Mouse (Mus musculus) forebrain, embryonic 16.5 days (tissue): ENCODE measurements around the gene Gm45623. TPM values are rescaled to one million over a fixed set of nuclear protein-coding genes. Genes with fewer than 3 reads are reported as not detected.

Source experiments
- ATAC-seq: fragments of 200-750 bp; cut with Nextera tagmentation; 2 replicates; pipeline ENCODE4 v1.8.0; 2017; ENCODE audit warnings: mild to moderate bottlenecking, moderate library complexity
- H3K27ac ChIP-seq: fragments of 300-500 bp; sonication (generic); 2 replicates; pipeline ENCODE4 v1.5.1; 2014; ENCODE audit warnings: low read length, control low read depth
- H3K27me3 ChIP-seq: fragments of 300-500 bp; sonication (generic); replicated peaks from 2 replicates; pipeline ENCODE4 v1.6.1; 2014; ENCODE audit warnings: low read length; ENCODE audit not compliant: control insufficient read depth, insufficient read depth
- H3K36me3 ChIP-seq: fragments of 300-500 bp; sonication (generic); 2 replicates; pipeline ENCODE4 v1.6.1; 2014; ENCODE audit not compliant: control insufficient read depth, insufficient read depth
- H3K4me1 ChIP-seq: fragments of 300-500 bp; sonication (generic); replicated peaks from 2 replicates; pipeline ENCODE4 v1.6.1; 2014; ENCODE audit warnings: low read length; ENCODE audit not compliant: control insufficient read depth, insufficient read depth
- H3K4me2 ChIP-seq: fragments of 300-500 bp; sonication (generic); 2 replicates; pipeline ENCODE4 v1.6.1; 2014; ENCODE audit warnings: mild to moderate bottlenecking, low read length, control low read depth
- H3K4me3 ChIP-seq: fragments of 300-500 bp; sonication (generic); replicated peaks from 2 replicates; pipeline ENCODE4 v1.5.1; 2014; ENCODE audit warnings: mild to moderate bottlenecking, low read length, control low read depth
- H3K9ac ChIP-seq: fragments of 300-500 bp; sonication (generic); replicated peaks from 2 replicates; pipeline ENCODE4 v1.6.1; 2014; ENCODE audit warnings: low read depth, low read length, control low read depth
- H3K9me3 ChIP-seq: fragments of 300-500 bp; sonication (generic); 2 replicates; pipeline ENCODE4 v1.6.1; 2016; ENCODE audit warnings: low read length; ENCODE audit not compliant: control insufficient read depth
- WGBS: fragments of 180-500 bp; shearing (Covaris S2); extraction: QIAGEN DNeasy Blood & Tissue Kit; methylation state at CpG from one replicate; pipeline ENCODE4 v1.1.7; 2014; 5-methylcytosine and 5-hydroxymethylcytosine counted together
- polyA plus RNA-seq: library from polyadenylated mRNA; unstranded; fragments of >200 nt; fragmentation: Nextera tagmentation; extraction: Ambion mirVana; gene quantifications from 2 replicates; pipeline ENCODE4 v1.2.1, GENCODE M21; 2015

Gene Gm45623
- polyA plus RNA-seq, 1 experiment from 2014 or later = 1.1 TPM

DNA sequence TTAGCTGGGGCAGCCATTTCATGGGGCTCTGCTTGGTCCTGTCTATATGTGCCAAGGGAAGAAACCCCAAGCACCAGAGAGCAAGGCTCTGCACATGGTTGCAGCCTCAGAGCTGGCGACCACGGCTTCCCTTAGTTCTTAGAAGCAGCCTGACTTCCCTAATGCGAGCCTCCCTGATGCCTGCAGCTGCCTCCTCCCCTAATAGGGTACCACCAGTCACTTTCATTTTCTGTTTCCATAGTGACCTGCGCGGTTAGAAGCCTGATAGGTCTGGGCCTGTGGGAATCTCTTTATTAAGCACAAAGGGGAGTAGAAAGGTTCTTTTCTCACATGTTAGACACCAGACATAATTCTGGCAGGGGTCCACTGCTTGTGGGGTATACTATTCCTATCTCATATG is 20.7 kb upstream of the Gm45623 start:
- Histone ChIP-seq H3K9me3 (no peaks in the 10 kb centered on the region), H3K4me3 (no peak overlapping the region), H3K27me3 (no peaks in the 10 kb centered on the region), H3K4me2 (peak overlapping the region; percentile 26), H3K9ac (peak overlapping the region; percentile 37), H3K27ac (peak overlapping the region; percentile 83), H3K36me3 (no peaks in the 10 kb centered on the region), H3K4me1 (peaks cover 33% of the 10 kb centered on the region)
- WGBS = 6% methylated on average over 5 of the region's 5 CpGs
- ATAC-seq = peak; percentile 84

- Histone ChIP-seq H3K4me1 (peaks cover 33% of the 10 kb centered on the region), H3K27me3 (no peaks in the 10 kb centered on the region), H3K4me3 (no peak overlapping the region), H3K27ac (peak overlapping the region; percentile 20; the same call in 1 of the 2 replicates), H3K36me3 (no peaks in the 10 kb centered on the region), H3K4me2 (no peak overlapping the region), H3K9me3 (no peaks in the 10 kb centered on the region), H3K9ac (no peak overlapping the region)
- ATAC-seq = no peak
- 69% methylated on average over 14 of the region's 14 CpGs for WGBS
Measured at GRCm38 (mm10) chr13:56773262-56773870, 19.7 kb upstream of the Gm45623 start.

GRCm38 (mm10) chr13:56772592-56772991 is 19.0 kb upstream of the Gm45623 start:
- Histone ChIP-seq H3K4me2 (no peak overlapping the region), H3K27me3 (no peaks in the 10 kb centered on the region), H3K9ac (no peak overlapping the region), H3K27ac (no peak overlapping the region), H3K4me3 (no peak overlapping the region), H3K36me3 (no peaks in the 10 kb centered on the region), H3K4me1 (peaks cover 33% of the 10 kb centered on the region), H3K9me3 (no peaks in the 10 kb centered on the region)
- ATAC-seq = no peak
- WGBS = 51% methylated on average over 3 of the region's 3 CpGs

GRCm38 (mm10) chr13:56770786-56771185 is 17.2 kb upstream of the Gm45623 start:
- 59% methylated on average over 5 of the region's 5 CpGs for WGBS
- no peaks in the 10 kb centered on the region for H3K27me3 ChIP-seq
- no peak overlapping the region for H3K4me3 ChIP-seq
- H3K4me1 ChIP-seq = peaks cover 33% of the 10 kb centered on the region
- peak overlapping the region; percentile 73 for H3K27ac ChIP-seq
- no peak overlapping the region for H3K4me2 ChIP-seq
- no peaks in the 10 kb centered on the region for H3K9me3 ChIP-seq
- no peaks in the 10 kb centered on the region for H3K36me3 ChIP-seq
- no peak overlapping the region for H3K9ac ChIP-seq
- ATAC-seq = no peak

GRCm38 (mm10) chr13:56770136-56770578 is 16.5 kb upstream of the Gm45623 start:
- ATAC-seq = peak; percentile 75
- 13% methylated on average over 1 of the region's 1 CpGs for WGBS
- Histone ChIP-seq H3K27me3 (no peaks in the 10 kb centered on the region), H3K4me3 (no peak overlapping the region), H3K27ac (peak overlapping the region; percentile 73), H3K4me2 (no peak overlapping the region), H3K4me1 (peaks cover 33% of the 10 kb centered on the region), H3K9me3 (no peaks in the 10 kb centered on the region), H3K36me3 (no peaks in the 10 kb centered on the region), H3K9ac (no peak overlapping the region)

- H3K27me3 ChIP-seq = no peaks in the 10 kb centered on the region
- peak overlapping the region; percentile 35; the same call in 1 of the 2 replicates for H3K27ac ChIP-seq
- peaks cover 27% of the 10 kb centered on the region for H3K4me1 ChIP-seq
- H3K4me2 ChIP-seq = no peak overlapping the region
- H3K4me3 ChIP-seq = no peak overlapping the region
- ATAC-seq = no peak
- no peaks in the 10 kb centered on the region for H3K36me3 ChIP-seq
- WGBS = 17% methylated on average over 4 of the region's 4 CpGs
- no peak overlapping the region for H3K9ac ChIP-seq
- no peaks in the 10 kb centered on the region for H3K9me3 ChIP-seq
Measured at GRCm38 (mm10) chr13:56769431-56769830, 15.8 kb upstream of the Gm45623 start.

DNA sequence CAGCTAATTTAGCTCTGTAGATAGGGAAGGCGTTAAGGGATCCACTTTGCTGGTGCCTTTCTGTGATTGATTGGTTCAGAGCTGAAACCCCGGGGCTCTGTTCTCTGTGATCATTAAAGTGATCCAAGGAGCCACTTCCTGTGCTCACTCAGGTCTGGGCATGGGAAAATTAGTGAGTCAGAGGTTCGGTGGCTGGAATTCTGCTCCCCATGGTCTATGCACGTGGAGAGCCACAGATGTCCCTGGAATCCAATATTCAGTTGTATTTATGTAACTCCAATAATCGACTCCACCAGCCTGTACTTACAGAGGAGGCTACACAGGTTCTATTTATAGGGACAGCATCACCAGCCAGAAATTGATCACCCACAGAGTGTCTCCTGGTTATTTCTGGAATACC is 12.6 kb upstream of the Gm45623 start:
- H3K36me3 ChIP-seq = no peaks in the 10 kb centered on the region
- ATAC-seq = no peak
- H3K4me2 ChIP-seq = no peak overlapping the region
- no peak overlapping the region for H3K9ac ChIP-seq
- peaks cover 30% of the 10 kb centered on the region for H3K4me1 ChIP-seq
- WGBS = 59% methylated on average over 5 of the region's 5 CpGs
- H3K4me3 ChIP-seq = no peak overlapping the region
- H3K9me3 ChIP-seq = no peaks in the 10 kb centered on the region
- H3K27me3 ChIP-seq = no peaks in the 10 kb centered on the region
- H3K27ac ChIP-seq = no peak overlapping the region

DNA sequence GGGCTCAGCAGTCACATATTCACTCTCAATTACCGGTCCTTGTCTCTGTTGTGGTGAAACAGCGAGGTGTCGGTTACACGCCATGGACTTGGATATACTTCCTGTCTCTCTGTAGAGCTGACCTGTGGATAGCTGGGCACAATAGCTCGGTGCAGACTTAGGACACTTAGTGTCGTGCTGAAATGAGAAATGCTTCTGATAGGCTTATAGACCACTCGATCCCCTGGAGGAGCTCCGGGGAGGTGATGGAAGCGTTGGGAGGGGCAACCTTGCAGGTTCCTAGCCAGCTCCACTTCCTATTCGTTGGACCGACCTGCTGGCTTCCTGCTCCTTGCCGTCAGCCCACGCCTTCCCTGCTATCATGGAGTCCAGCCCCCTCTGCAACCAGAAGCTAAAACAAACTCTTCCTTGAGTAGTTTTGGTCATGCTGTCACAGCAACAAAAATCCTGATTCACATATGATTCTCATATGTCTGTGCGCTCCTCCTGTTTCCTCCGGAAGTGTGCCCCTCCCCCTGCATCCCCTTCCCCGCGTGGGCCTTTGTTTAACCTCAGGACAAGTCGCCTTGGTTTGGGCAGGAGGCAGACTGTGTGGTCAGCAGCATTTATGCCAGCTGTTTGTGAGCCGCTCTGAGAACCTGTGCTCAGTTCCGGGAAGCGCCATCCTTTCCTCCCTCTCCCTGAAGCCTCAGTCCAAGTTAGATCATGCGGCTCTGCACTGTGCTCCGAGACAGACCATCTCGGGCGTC is 11.8 kb upstream of the Gm45623 start:
- Histone ChIP-seq H3K4me1 (peaks cover 25% of the 10 kb centered on the region), H3K36me3 (no peaks in the 10 kb centered on the region), H3K9ac (no peak overlapping the region), H3K27ac (no peak overlapping the region), H3K9me3 (no peaks in the 10 kb centered on the region), H3K4me3 (no peak overlapping the region), H3K4me2 (no peak overlapping the region), H3K27me3 (no peaks in the 10 kb centered on the region)
- ATAC-seq = no peak
- 61% methylated on average over 25 of the region's 25 CpGs for WGBS

- H3K36me3 ChIP-seq = no peaks in the 10 kb centered on the region
- H3K9me3 ChIP-seq = no peaks in the 10 kb centered on the region
- 34% methylated on average over 13 of the region's 13 CpGs for WGBS
- H3K27me3 ChIP-seq = no peaks in the 10 kb centered on the region
- no peak overlapping the region for H3K4me2 ChIP-seq
- peak; percentile 72 for ATAC-seq
- H3K9ac ChIP-seq = no peak overlapping the region
- H3K27ac ChIP-seq = no peak overlapping the region
- H3K4me1 ChIP-seq = peaks cover 14% of the 10 kb centered on the region
- no peak overlapping the region for H3K4me3 ChIP-seq
Measured at GRCm38 (mm10) chr13:56762446-56763229, 9.0 kb upstream of the Gm45623 start.
